Mouse (Mus musculus): Measurements from ENCODE around the gene Rtn4rl2. TPM values are rescaled to one million over a fixed set of nuclear protein-coding genes. Genes with fewer than 3 reads are reported as not detected.

The Rtn4rl2 gene
- polyA plus RNA-seq, 2 experiments, result 1.5 to 4.5 TPM

DNA sequence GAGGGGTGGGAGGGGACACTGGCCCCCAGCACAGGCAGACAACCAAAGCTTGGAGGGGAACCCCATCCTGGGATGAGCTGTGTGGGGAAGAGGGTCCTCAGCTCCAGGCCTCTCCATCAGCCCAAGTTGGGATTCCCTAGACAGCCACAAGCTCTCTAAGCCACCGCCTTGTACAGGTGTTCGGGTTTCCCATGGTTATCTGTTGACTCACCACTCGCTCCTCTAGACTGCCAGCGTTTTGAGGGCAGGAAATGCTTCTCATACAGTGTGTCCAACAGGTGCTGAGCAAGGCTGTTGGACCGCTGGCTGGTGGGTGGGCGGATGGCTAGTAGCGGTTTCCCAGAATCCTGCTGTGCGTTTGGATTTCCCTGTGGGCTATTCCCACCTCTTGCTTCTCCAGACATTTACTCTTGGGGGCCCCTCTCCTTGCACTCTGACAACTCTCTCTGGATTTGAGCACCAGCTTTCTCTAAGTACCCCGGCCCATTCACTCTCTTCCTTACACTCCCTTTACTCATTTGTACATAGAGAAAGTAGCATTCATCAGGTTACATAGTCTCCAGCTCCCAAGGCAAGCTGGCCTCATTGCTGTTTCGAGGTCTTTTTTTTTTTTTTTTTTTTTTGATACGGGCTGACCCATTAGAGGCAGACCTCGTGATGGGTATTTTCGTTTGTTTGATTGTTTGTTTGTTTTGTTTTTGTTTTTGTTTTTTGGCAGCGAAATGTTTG, 3.0 kb upstream of the Rtn4rl2 start:
- no peak for DNase-seq (ENCODE audit: low spot score)
- no peaks in the 10 kb centered on the region for H3K36me3 ChIP-seq (ENCODE audit: control insufficient read depth, insufficient read depth, low read length)

DNA sequence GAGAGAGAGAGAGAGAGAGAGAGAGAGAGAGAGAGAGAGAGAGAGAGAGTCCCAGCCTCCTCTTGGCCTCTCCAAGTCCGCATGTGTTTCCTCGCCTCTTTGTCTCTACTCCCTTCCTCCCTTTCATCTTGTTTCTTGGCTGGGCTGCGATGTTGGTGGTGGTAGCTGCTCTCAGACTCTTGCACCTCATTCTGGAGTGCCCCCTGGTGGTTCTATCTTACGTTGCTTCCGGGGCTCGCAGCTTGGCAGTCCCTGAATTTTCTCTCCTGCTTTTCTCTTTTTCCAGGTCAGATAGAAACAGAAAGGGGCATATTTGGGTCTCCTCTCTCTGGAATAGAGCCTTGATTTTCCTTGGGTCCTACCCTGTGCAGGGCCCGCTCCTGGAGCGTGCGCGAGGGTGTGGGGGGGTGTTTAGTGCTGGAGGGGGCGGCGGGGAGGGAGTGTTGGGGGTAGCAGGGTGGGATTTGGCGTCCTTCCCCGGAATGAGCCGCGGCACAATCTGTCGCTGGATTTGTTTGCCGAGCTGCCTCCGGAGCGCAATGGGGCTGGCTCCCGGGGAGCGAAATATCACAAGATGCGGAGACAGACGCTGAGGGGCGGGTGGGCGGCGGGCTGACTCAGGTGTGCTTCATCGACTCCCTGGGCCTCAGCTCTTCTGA, 2.3 kb upstream of the Rtn4rl2 start:
- Histone ChIP-seq H3K9me3 (ENCODE audit: control insufficient read depth, low read length) (no peaks in the 10 kb centered on the region), H3K4me1 (ENCODE audit: control insufficient read depth, insufficient read depth, low read length) (peaks cover 9% of the 10 kb centered on the region), H3K27ac (replicated peaks; ENCODE audit: low read depth, low read length) (no peak overlapping the region), H3K27me3 (ENCODE audit: control insufficient read depth, insufficient read depth, low read length) (peaks cover 60% of the 10 kb centered on the region), H3K36me3 (ENCODE audit: control insufficient read depth, insufficient read depth, low read length) (no peaks in the 10 kb centered on the region), H3K4me3 (replicated peaks; ENCODE audit: low read length) (peak overlapping the region; percentile 22), H3K4me2 (replicated peaks; ENCODE audit: low read depth, low read length, severe bottlenecking) (peak overlapping the region; percentile 39), H3K9ac (ENCODE audit: low read depth, low read length, severe bottlenecking) (no peak overlapping the region)
- no peak for TF ChIP-seq POLR2A (IDR thresholded peaks at IDR 0.05; ENCODE audit: borderline replicate concordance, extremely low read depth, insufficient read depth, insufficient read length)
- DNase-seq (ENCODE audit: low spot score), result peak; percentile 55
- WGBS, result 1% methylated on average over 26 of the region's 28 CpGs
- ATAC-seq (ENCODE audit: low FRiP score, low read depth), result no peak

More for the DNA sequence above, 3.0 kb upstream of the Rtn4rl2 start:
- no peaks in the 10 kb centered on the region for H3K9me3 ChIP-seq (ENCODE audit: control insufficient read depth, low read length)
- no peak overlapping the region for H3K27ac ChIP-seq (replicated peaks; ENCODE audit: low read depth, low read length)
- ATAC-seq (ENCODE audit: low FRiP score, low read depth), result no peak
- WGBS, result 17% methylated on average over 14 of the region's 14 CpGs
- TF ChIP-seq POLR2A (IDR thresholded peaks at IDR 0.05; ENCODE audit: borderline replicate concordance, extremely low read depth, insufficient read depth, insufficient read length), result no peak
- H3K4me3 ChIP-seq (replicated peaks; ENCODE audit: low read length), result peak overlapping the region; percentile 22
- peaks cover 9% of the 10 kb centered on the region for H3K4me1 ChIP-seq (ENCODE audit: control insufficient read depth, insufficient read depth, low read length)
- peaks cover 53% of the 10 kb centered on the region for H3K27me3 ChIP-seq (ENCODE audit: control insufficient read depth, insufficient read depth, low read length)
- H3K4me2 ChIP-seq (replicated peaks; ENCODE audit: low read depth, low read length, severe bottlenecking), result peak overlapping the region; percentile 39
- no peak overlapping the region for H3K9ac ChIP-seq (ENCODE audit: low read depth, low read length, severe bottlenecking)

DNA sequence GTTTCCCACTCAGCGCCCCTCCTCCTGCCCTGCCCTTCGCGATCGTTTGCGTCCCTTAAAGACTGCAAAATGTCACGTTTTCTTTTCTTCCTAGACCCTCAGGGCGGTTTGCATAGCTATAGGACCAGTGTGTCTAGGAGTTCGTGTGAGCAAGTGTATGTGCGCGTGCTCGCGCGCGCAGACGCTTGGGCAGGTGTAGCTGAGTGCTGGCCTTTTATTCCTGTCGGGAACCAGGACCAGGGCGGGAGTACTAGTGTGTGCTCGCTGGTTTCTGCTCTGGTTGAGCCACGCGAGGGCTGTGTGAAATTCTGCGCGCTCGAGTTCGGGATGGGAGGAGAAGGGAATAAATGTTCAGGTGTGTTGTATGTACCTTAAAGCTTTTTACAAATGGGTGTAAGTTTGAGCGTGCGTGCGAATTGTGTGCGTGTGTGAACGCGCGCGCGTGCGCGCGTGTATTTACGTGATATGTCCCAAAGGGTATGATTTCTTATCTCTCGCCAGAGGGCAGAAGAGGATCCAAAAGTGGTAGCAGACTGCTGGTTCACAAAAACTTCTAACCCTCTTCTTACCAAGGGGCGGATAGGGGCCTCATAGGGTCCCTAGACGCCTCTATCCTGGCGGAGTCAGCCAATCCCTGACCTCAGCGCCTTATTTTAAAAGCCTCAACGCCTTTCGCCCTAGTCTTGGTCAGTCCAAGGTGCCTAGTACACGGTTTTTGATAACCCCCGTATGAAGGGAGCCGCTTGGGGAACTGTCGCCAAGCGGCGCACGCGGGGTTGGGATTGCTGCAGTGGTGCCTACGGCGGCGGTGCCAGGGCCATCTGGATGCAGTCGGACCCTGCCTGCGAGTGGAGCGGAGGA, 1.1 kb upstream of the Rtn4rl2 start:
- Histone ChIP-seq H3K4me3 (replicated peaks; ENCODE audit: low read length) (peak overlapping the region; percentile 61), H3K27ac (replicated peaks; ENCODE audit: low read depth, low read length) (no peak overlapping the region), H3K36me3 (ENCODE audit: control insufficient read depth, insufficient read depth, low read length) (no peaks in the 10 kb centered on the region), H3K9ac (ENCODE audit: low read depth, low read length, severe bottlenecking) (no peak overlapping the region), H3K9me3 (ENCODE audit: control insufficient read depth, low read length) (no peaks in the 10 kb centered on the region), H3K27me3 (ENCODE audit: control insufficient read depth, insufficient read depth, low read length) (peaks cover 71% of the 10 kb centered on the region), H3K4me2 (replicated peaks; ENCODE audit: low read depth, low read length, severe bottlenecking) (peak overlapping the region; percentile 85), H3K4me1 (ENCODE audit: control insufficient read depth, insufficient read depth, low read length) (peaks cover 9% of the 10 kb centered on the region)
- no peak for TF ChIP-seq POLR2A (IDR thresholded peaks at IDR 0.05; ENCODE audit: borderline replicate concordance, extremely low read depth, insufficient read depth, insufficient read length)
- DNase-seq (ENCODE audit: low spot score) (peak; percentile 47), ATAC-seq (ENCODE audit: low FRiP score, low read depth) (no peak)
- WGBS, result 2% methylated on average over 55 of the region's 58 CpGs

DNA sequence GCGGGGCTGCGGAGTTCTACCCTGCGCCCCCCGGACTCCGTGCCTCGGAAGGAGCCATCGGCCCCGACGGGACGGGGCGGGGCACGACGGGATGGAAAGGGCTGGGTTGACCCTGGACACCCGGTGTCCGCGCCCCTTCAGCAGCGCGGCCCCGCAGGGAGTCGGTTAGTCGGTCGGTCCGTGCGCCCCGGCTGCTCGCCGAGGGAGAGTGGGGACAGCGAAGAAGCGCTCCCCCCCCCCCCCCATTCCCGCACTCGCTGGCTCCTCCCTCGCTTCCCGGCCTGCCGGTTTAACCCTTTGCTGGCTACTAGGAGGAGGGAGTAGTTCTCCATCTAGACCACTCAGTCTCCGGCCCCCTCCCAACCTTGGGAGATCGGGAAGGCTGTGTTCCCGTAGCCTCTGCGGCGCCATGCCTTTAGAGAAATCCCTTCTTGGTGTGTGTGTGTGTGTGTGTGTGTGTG, 341 bp upstream of the Rtn4rl2 start:
- ATAC-seq (ENCODE audit: low FRiP score, low read depth) (peak; percentile 59; the same call in 1 of the 2 replicates), DNase-seq (ENCODE audit: low spot score) (peak; percentile 59)
- under 1% methylated on average over 22 of the region's 39 CpGs for WGBS

More for the DNA sequence above, 341 bp upstream of the Rtn4rl2 start:
- Histone ChIP-seq H3K9ac (ENCODE audit: low read depth, low read length, severe bottlenecking) (peak overlapping the region; percentile 44), H3K27me3 (ENCODE audit: control insufficient read depth, insufficient read depth, low read length) (peaks cover 79% of the 10 kb centered on the region), H3K36me3 (ENCODE audit: control insufficient read depth, insufficient read depth, low read length) (no peaks in the 10 kb centered on the region), H3K27ac (replicated peaks; ENCODE audit: low read depth, low read length) (no peak overlapping the region), H3K4me1 (ENCODE audit: control insufficient read depth, insufficient read depth, low read length) (peaks cover 9% of the 10 kb centered on the region), H3K4me3 (replicated peaks; ENCODE audit: low read length) (peak overlapping the region; percentile 61), H3K9me3 (ENCODE audit: control insufficient read depth, low read length) (no peaks in the 10 kb centered on the region), H3K4me2 (replicated peaks; ENCODE audit: low read depth, low read length, severe bottlenecking) (peak overlapping the region; percentile 85)
- TF ChIP-seq POLR2A (IDR thresholded peaks at IDR 0.05; ENCODE audit: borderline replicate concordance, extremely low read depth, insufficient read depth, insufficient read length), result no peak
